ENCODE assay signal across 39 mouse cellular contexts in the genomic region with DNA sequence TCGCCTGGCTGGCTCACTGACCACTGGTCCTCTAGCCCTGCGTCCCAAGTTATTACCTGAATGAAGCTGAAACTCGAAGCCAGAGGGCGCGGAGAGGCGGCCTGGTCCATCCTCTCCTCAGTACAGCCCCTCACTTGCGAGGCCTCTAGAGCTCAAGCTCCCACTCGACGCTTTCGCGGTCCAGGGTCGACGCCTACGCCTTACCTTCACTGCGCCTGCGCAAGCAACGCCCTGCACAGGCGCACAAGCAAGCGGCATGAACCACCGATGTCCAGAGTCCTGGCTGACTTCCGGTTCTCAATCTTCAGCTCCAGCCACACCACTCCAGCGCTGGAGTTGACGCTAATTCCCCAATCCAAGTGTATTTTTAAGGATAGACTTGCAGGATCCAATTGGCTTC. TPM values are rescaled to one million over a fixed set of nuclear protein-coding genes. Genes with fewer than 3 reads are reported as not detected.
"Had no signal": no experiment of that assay in that cellular context is flagged by ENCODE, and none has a peak within 500 bp of the region (broad histone marks: within the 10 kb centered on the region; RNA-seq: fewer than 3 reads in every experiment).

No protein-coding gene starts in this region.

- H3K27ac ChIP-seq: gastrocnemius, adult 2 months; heart, embryonic 10.5 days; hindbrain, embryonic 10.5 days; hindbrain, embryonic 12.5 days; hindbrain, embryonic 14.5 days; intestine, embryonic 15.5 days; layer of hippocampus, adult 2 months; left cerebral cortex, adult 2 months; limb, embryonic 13.5 days; limb, embryonic 15.5 days had no signal

- H3K27me3 ChIP-seq: hindbrain, embryonic 12.5 days; intestine, embryonic 15.5 days; limb, embryonic 13.5 days had no signal

- H3K4me3 ChIP-seq: gastrocnemius, adult 2 months; heart, embryonic 10.5 days; heart, embryonic 12.5 days; hindbrain, embryonic 10.5 days; hindbrain, embryonic 12.5 days; intestine, embryonic 15.5 days; layer of hippocampus, adult 2 months; left cerebral cortex, adult 2 months; limb, embryonic 13.5 days; limb, embryonic 15.5 days had no signal

- H3K9me3 ChIP-seq: heart, embryonic 10.5 days; heart, embryonic 12.5 days; hindbrain, embryonic 10.5 days; hindbrain, embryonic 12.5 days; intestine, embryonic 15.5 days; limb, embryonic 13.5 days; limb, embryonic 15.5 days had no signal

- H3K36me3 ChIP-seq: heart, embryonic 10.5 days; heart, embryonic 12.5 days; hindbrain, embryonic 10.5 days; hindbrain, embryonic 12.5 days; intestine, embryonic 15.5 days; limb, embryonic 13.5 days; limb, embryonic 15.5 days had no signal

- DNase-seq: gastrocnemius, adult 2 months; gastrocnemius, postnatal 10 days; gastrocnemius, postnatal 25 days; heart, adult 18-20 months; heart, postnatal 10 days; heart, postnatal 4 days; kidney, adult 18-20 months; kidney, adult 8-10 months; kidney, postnatal 10 days; kidney, postnatal 25 days; kidney, postnatal 4 days; left cerebral cortex, postnatal 4 days had no signal

- H3K4me1 ChIP-seq: heart, embryonic 10.5 days; heart, embryonic 12.5 days; hindbrain, embryonic 10.5 days; hindbrain, embryonic 12.5 days; intestine, embryonic 15.5 days; limb, embryonic 13.5 days; limb, embryonic 15.5 days had no signal

RNA-seq across cellular contexts. Expression of a gene that starts 6.5 kb away (rescaled TPM):
- total RNA-seq: gastrocnemius, adult 2 months; gastrocnemius, postnatal 10 days; gastrocnemius, postnatal 25 days; gastrocnemius, postnatal 4 days; granulocyte monocyte progenitor cell, adult 5-6 weeks; heart, adult 18-20 months; heart, adult 8-10 months; heart, postnatal 10 days; heart, postnatal 25 days; heart, postnatal 4 days; layer of hippocampus, adult 2 months; layer of hippocampus, postnatal 10 days; layer of hippocampus, postnatal 25 days; left cerebral cortex, postnatal 25 days; left cerebral cortex, postnatal 4 days; liver, adult 2 months had no signal
- polyA plus RNA-seq: frontal cortex, adult 2 months; heart, embryonic 10.5 days; heart, embryonic 12.5 days; heart, embryonic 14.5 days; heart, embryonic 16.5 days; hindbrain, embryonic 10.5 days; hindbrain, embryonic 12.5 days; hindbrain, embryonic 14.5 days; hindbrain, embryonic 16.5 days; intestine, embryonic 15.5 days; intestine, postnatal 0 days; kidney, embryonic 14.5 days; kidney, embryonic 16.5 days; limb, embryonic 11.5 days; limb, embryonic 13.5 days; limb, embryonic 15.5 days; liver, adult 2 months had no signal

RNA-seq across cellular contexts. Expression of a gene that starts 11.2 kb away (rescaled TPM):
- total RNA-seq: gastrocnemius, adult 2 months; gastrocnemius, postnatal 10 days; gastrocnemius, postnatal 25 days; gastrocnemius, postnatal 4 days; granulocyte monocyte progenitor cell, adult 5-6 weeks; heart, adult 18-20 months; heart, adult 8-10 months; heart, postnatal 10 days; heart, postnatal 25 days; heart, postnatal 4 days; layer of hippocampus, adult 2 months; layer of hippocampus, postnatal 10 days; layer of hippocampus, postnatal 25 days; left cerebral cortex, adult 2 months; left cerebral cortex, postnatal 25 days; left cerebral cortex, postnatal 4 days; liver, adult 2 months had no signal
- polyA plus RNA-seq: frontal cortex, adult 2 months; heart, embryonic 10.5 days; heart, embryonic 12.5 days; heart, embryonic 14.5 days; heart, embryonic 16.5 days; hindbrain, embryonic 10.5 days; hindbrain, embryonic 12.5 days; hindbrain, embryonic 14.5 days; hindbrain, embryonic 16.5 days; inflammation-experienced regulatory T-cells, adult 6 months; intestine, embryonic 15.5 days; intestine, postnatal 0 days; kidney, embryonic 14.5 days; kidney, embryonic 16.5 days; limb, embryonic 11.5 days; limb, embryonic 13.5 days; limb, embryonic 15.5 days; liver, adult 2 months had no signal

RNA-seq across cellular contexts. Expression of a gene that starts 21.9 kb away (rescaled TPM):
- total RNA-seq: gastrocnemius, adult 2 months; gastrocnemius, postnatal 10 days; gastrocnemius, postnatal 25 days; granulocyte monocyte progenitor cell, adult 5-6 weeks; heart, adult 18-20 months; heart, adult 8-10 months; heart, postnatal 10 days; heart, postnatal 25 days; heart, postnatal 4 days; liver, adult 2 months had no signal
- polyA plus RNA-seq: heart, embryonic 14.5 days; heart, embryonic 16.5 days; hindbrain, embryonic 10.5 days; hindbrain, embryonic 12.5 days; hindbrain, embryonic 14.5 days; inflammation-experienced regulatory T-cells, adult 6 months; kidney, embryonic 14.5 days; kidney, embryonic 16.5 days; limb, embryonic 11.5 days; liver, adult 2 months had no signal
